Mouse (Mus musculus) lung, postnatal 4 days (tissue): ENCODE measurements around the gene Mfsd12.

Source experiments
- DNase-seq, 2 experiments: peaks; one replicate each; pipeline ENCODE4 v3.0.0; 2021

Mfsd12 gene

GRCm38 (mm10) chr10:81356352-81356990 lies 820 bp upstream of the Mfsd12 start:
- peak in 1 of 2 experiments; percentile 42 for DNase-seq

GRCm38 (mm10) chr10:81358209-81358608 lies 918 bp downstream of the Mfsd12 start:
- DNase-seq = no peak

DNA sequence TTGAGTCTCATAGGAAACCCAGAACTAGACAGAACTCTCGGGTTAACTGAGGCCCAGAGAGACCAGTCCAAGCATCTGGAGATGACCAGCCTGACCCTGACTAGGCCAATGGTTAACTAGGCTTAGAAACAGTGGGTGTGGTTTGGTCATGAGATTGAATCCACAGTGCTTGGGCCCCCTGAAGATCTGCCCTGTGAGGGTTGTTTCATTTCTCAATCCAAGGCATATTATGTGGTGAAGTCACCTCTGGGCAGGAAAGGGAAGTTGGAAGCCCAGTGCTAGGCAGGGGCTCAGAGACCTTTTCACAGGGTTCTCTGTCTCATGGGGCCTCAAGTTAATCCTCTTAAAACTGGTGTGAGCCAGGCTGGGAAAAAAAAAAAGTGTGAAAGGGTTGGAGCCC lies 1.6 kb downstream of the Mfsd12 start:
- peak in 1 of 2 experiments; percentile 46 for DNase-seq

DNA sequence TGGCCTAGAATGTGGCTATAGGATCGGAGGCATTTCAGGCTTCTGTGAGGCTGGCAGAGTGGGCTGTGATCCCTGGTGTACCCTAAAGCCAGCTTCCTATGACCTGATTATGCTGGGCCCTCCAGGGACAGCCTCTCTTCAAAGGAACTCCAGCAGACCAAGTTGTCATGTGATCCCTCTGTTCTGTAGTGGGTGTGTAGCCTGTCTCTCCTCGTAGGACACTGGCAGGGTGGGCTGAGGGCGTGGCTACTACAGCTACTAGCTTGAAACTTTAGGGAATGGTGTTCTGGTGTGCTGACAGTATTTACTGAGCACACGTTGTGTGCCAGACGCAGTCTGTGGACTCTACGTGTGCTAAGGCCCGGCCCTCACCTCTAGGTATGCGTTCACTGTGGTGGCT lies 3.4 kb downstream of the Mfsd12 start:
- DNase-seq = no peak

GRCm38 (mm10) chr10:81362336-81362949 lies 5.2 kb downstream of the Mfsd12 start:
- no peak for DNase-seq

GRCm38 (mm10) chr10:81363436-81364346 lies 6.4 kb downstream of the Mfsd12 start:
- DNase-seq = no peak

- peak in 1 of 2 experiments; percentile 60 for DNase-seq
Measured at GRCm38 (mm10) chr10:81364666-81365065, 7.4 kb downstream of the Mfsd12 start.

DNA sequence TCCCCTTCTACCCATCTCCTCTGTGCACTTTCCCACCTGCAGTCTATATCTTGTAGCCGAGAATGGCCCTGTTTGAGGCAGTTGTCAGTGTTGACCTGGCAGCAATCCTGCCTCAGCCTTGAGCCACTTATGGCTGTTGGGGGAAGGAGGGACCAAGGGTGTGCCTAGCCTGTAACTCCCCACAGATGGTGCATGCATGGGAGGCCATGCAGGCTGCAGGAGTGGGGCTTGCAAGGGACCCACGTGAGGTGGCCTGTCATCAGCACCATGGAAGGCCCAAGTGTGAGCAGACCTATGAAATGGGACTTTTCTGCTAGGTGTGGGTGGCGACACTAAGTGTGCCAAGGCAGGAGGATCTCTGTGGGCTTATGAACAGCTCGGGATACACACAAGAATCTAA lies 7.8 kb downstream of the Mfsd12 start:
- DNase-seq = no peak

- peak in 1 of 2 experiments; percentile 48 for DNase-seq
Measured at GRCm38 (mm10) chr10:81365672-81366476, 8.6 kb downstream of the Mfsd12 start, which contains the start of gene 4930404N11Rik. Gene 4930404N11Rik, minus strand, starts transcription at chr10:81365816.

GRCm38 (mm10) chr10:81366477-81367206 lies 9.4 kb downstream of the Mfsd12 start:
- no peak for DNase-seq

DNA sequence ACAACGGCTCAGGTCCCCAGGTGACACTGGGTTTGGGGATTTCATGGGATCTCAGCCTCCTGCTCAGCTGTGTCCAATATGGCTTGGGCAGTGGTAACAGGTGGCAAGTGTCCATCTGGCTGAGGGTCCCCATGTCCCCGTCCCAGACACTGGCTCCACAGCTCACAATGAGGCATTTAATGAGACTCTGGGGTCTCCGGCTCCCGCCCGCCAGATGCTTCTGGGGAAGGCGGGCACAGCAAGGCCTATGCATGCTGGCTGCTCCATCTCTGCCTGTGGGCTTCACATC lies 9.9 kb downstream of the Mfsd12 start:
- DNase-seq = no peak

- no peak for DNase-seq
Measured at GRCm38 (mm10) chr10:81375322-81375721, 18.0 kb downstream of the Mfsd12 start.

DNA sequence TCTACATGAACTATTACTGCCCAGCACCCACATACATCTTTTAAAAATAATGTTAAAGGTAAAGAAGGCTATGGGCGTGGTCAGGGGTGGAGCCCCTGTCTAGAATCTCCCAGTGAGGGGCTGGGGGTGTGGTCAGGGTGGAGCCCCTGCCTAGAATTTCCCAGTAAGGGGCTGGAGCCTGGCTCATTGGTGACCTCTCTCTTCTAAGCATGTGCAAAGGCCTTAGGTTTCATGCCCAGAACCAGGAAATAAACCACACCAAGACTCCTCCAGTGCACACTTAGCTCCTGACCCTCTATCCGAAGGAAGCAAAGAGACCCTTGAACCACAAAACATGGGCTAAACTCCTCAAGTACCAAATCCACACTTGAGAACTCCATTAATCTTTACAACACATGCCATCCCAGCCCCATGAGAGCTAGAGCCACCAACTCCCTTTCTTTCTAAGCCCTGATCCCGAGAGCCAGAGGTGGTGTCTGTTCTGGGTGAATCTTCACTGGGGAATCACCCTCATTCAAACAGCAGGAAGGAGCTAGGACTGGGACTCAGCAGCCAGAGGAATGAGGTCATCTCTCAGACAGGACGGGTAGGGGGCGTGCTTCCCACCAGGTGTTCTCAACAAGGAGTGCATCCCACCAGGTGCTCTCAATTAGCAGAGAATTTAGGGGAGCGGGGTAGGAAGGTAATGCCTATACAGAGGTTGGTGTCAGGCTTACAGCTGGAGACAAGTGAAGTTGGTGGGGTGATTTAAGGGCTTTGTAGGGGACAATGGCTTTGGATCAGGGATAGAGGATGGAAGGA lies 19.5 kb downstream of the Mfsd12 start:
- no peak for DNase-seq

DNA sequence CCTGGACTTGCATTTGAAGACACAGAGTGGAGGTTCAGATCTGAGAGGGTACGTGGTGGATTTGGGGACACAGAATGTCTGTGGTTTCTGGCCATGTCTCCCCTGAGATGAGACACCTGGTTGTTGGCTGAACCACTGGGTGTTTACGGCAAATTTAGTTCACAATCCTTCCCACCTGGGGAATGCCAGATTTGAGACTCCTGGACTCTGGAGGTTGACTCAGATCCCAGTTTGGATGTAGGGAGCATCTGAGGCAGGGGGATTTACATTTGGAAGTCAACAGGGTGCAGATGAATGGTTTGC lies 20.0 kb downstream of the Mfsd12 start:
- no peak for DNase-seq

GRCm38 (mm10) chr10:81377793-81378552 lies 20.7 kb downstream of the Mfsd12 start, which contains the start of gene Fzr1:
Gene Fzr1, minus strand, starts transcription at chr10:81378516.
- no peak for DNase-seq

GRCm38 (mm10) chr10:81378553-81379182 lies 21.4 kb downstream of the Mfsd12 start:
- peak; percentile 100 for DNase-seq

- DNase-seq = no peak
Measured at GRCm38 (mm10) chr10:81379183-81379553, 21.9 kb downstream of the Mfsd12 start.

- DNase-seq = no peak
Measured at GRCm38 (mm10) chr10:81379809-81380378, 22.6 kb downstream of the Mfsd12 start.

- peak; percentile 73 to 84 for DNase-seq
Measured at GRCm38 (mm10) chr10:81382039-81382438, 24.7 kb downstream of the Mfsd12 start.
